Mouse (Mus musculus) cortical plate, adult 2 months (tissue): ENCODE measurements around the gene Irf8.

Source experiments
- CTCF ChIP-seq: fragments of 200-500 bp; IDR thresholded peaks from 2 replicates; pipeline ENCODE4 v1.5.1; 2011; ENCODE audit warnings: mild to moderate bottlenecking, control low read depth, low read length; ENCODE audit not compliant: insufficient read depth; ENCODE audit errors: extremely low read depth
- POLR2A ChIP-seq: fragments of 200-500 bp; IDR thresholded peaks from 2 replicates; pipeline ENCODE4 v1.6.1; 2011; ENCODE audit warnings: mild to moderate bottlenecking, low read length, control low read depth; ENCODE audit not compliant: insufficient read depth; ENCODE audit errors: extremely low read depth

DNA sequence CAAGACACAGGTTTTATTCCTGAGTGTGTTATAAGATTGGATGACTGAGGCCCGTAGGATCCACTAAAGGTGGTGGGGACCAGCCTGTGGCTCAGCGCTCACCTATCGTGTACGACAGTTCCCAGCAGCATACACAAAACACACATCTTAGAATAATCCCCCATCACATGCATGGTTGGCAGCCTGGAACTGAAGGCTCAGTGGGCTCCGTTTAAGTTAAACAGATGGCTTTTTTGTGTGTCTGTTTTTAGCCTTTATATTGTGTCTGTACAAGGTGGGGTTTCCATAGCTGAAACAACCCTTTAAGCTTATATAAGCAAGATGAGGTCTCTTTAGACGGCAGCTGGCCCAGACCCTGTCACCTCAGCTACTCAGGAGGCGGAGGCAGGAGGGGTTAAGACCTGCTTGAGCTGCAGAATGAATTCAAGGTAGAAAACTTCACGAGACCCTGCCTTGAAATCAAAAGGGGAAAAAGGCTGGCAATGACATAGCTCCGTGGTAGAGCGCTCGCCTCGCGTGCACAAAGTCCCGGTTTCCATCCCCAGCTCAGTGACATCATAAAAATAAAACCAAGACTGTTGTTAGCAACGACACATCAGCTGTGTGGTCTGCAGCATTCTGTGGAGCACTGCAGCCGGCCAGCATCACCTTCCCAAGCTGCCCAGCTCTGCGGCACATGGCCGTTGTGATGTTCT, 10.0 kb downstream of the Irf8 start:
- TF ChIP-seq CTCF (no peak), POLR2A (no peak)
